Mouse (Mus musculus): ENCODE data around the gene Pde4dip.

Pde4dip gene

GRCm38 (mm10) chr3:97693806-97694205 lies 194.7 kb downstream of the Pde4dip start:
- in situ Hi-C loops (cut with MboI, MseI), result no loop called here

- in situ Hi-C loops (cut with MboI, MseI), result no loop called here
Observed at GRCm38 (mm10) chr3:97691443-97692017, 197.0 kb downstream of the Pde4dip start.

- in situ Hi-C loops (cut with MboI, MseI), result no loop called here
Observed at GRCm38 (mm10) chr3:97690590-97690989, 197.9 kb downstream of the Pde4dip start.

- in situ Hi-C loops (cut with MboI, MseI), result no loop called here
Observed at GRCm38 (mm10) chr3:97689289-97689688, 199.2 kb downstream of the Pde4dip start.

DNA sequence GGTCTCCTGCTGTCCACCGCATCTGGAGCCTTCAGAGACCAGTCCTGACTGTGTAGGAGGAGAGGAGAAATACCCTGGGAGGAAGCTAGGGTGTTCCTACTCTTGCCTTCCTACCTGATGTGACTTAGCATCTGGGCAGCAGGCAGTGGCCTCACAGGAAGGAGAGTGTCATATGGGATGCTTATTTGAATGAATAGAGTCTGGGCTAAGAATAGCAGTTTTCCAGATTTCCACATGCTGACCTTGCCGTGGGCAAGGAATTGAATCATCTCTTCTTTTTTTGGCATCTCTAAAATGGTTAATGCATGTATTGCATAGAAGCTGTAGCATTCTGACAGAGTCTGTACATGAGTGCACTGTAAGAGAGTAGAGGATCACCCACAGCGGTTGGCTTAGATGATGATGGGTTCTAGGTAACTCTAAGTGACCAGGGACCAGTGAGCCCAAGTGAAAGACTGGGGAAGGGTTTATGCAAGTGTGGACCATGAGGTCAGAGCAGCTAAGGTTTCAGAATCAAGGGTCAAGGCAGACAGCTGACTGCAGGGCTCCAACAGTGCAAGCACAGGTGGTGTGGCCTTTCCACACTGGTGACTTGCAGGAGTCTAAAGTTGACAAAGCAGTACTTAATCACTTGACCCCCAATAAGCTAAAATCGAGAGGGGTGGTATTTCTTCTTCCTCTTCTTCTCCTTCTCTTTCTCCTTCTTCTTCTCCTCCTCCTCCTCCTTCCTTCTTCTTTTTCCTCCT lies 202.0 kb downstream of the Pde4dip start:
- in situ Hi-C loops (cut with MboI, MseI), result no loop called here

- in situ Hi-C loops (cut with MboI, MseI), result loop anchor here (5.0 kb wide), 1 partner anchor 199 kb away; no protein-coding TSS in a partner anchor
Observed at GRCm38 (mm10) chr3:97683560-97684195, 204.8 kb downstream of the Pde4dip start.

GRCm38 (mm10) chr3:97682576-97682975 lies 205.9 kb downstream of the Pde4dip start:
- in situ Hi-C loops (cut with MboI, MseI), result loop anchor here (5.0 kb wide), 1 partner anchor 200 kb away; no protein-coding TSS in a partner anchor

GRCm38 (mm10) chr3:97682159-97682502 lies 206.4 kb downstream of the Pde4dip start:
- in situ Hi-C loops (cut with MboI, MseI), result loop anchor here (5.0 kb wide), 1 partner anchor 200 kb away; no protein-coding TSS in a partner anchor

DNA sequence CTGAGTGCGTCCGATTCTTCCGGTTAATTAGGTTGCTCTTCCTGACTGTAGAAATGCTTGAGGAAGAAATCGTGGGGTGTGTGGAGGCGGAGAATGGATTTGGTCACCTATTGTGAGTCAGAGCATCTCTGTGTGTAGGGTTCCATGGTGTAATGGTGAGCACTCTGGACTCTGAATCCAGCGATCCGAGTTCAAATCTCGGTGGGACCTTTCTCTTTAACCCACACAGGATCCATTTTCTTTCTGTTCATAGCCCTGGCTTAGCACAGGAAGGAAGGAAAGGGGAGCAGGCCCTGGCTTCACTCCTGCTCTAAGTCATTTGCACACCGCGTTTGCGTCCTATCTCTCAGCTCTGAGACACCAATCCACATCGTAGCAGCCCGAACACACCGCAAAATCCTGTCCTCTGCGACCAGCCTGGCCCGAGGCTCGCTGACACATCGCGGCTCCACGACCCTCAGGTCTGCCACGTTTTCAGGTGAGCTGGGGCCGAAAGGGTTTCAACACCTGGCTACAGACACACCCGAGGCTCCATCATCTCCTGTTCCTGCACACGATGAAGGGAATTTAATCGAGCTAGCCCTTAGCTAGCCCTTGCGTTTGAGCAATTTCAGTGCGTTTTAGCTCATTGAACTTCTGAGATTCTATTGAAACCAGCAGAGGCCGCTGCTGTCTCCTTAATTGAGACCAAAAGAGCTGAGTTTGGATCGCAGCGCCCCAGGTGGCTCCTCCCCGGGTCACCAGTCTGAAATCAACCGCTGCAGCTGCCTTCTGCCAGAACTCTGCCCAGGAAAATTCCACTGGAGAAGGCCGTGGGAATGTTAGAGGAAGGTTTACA lies 207.0 kb downstream of the Pde4dip start:
- in situ Hi-C loops (cut with MboI, MseI), result loop anchor here (5.0 kb wide), 1 partner anchor 201 kb away; no protein-coding TSS in a partner anchor

- in situ Hi-C loops (cut with MboI, MseI), result loop anchor here (5.0 kb wide), 1 partner anchor 202 kb away; no protein-coding TSS in a partner anchor
Observed at GRCm38 (mm10) chr3:97680631-97681320, 207.7 kb downstream of the Pde4dip start.

DNA sequence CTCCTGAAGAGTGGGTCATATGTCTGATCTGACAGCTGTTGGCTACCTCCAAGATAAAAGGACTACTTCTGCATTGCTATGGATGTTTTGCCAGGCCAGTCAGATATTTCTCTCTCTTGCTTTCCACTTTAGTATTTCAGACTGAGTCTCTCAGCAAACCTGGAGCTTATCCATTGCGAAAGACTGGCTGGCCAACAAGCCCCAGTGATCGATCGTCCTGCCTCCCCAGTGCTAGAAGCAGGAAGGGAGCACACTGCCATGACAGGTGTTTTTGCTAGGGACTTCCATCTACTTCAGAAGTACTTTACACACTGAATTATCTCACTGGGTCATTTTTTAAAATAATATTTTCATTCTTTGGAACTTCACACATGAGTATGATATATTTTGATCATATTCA lies 210.1 kb downstream of the Pde4dip start:
- in situ Hi-C loops (cut with MboI, MseI), result no loop called here

- in situ Hi-C loops (cut with MboI, MseI), result no loop called here
Observed at GRCm38 (mm10) chr3:97676126-97676525, 212.4 kb downstream of the Pde4dip start.

- in situ Hi-C loops (cut with MboI, MseI), result no loop called here
Observed at GRCm38 (mm10) chr3:97674644-97675110, 213.8 kb downstream of the Pde4dip start, which contains the start of gene Gm17651. Gene Gm17651, minus strand, starts transcription at chr3:97674694.

- in situ Hi-C loops (cut with MboI, MseI), result no loop called here
Observed at GRCm38 (mm10) chr3:97667093-97667675, 221.3 kb downstream of the Pde4dip start.

GRCm38 (mm10) chr3:97666154-97666553 lies 222.4 kb downstream of the Pde4dip start:
- in situ Hi-C loops (cut with MboI, MseI), result no loop called here

GRCm38 (mm10) chr3:97665525-97665924 lies 223.0 kb downstream of the Pde4dip start:
- in situ Hi-C loops (cut with MboI, MseI), result no loop called here

GRCm38 (mm10) chr3:97661206-97661605 lies 227.3 kb downstream of the Pde4dip start:
- in situ Hi-C loops (cut with MboI, MseI), result no loop called here

- in situ Hi-C loops (cut with MboI, MseI), result no loop called here
Observed at GRCm38 (mm10) chr3:97659746-97660145, 228.8 kb downstream of the Pde4dip start.

- in situ Hi-C loops (cut with MboI, MseI), result no loop called here
Observed at GRCm38 (mm10) chr3:97658426-97659193, 229.9 kb downstream of the Pde4dip start.

All from T-helper 2 cell (primary cell).